Mouse (Mus musculus) lung, adult 2 months (tissue): Measurements from ENCODE around the gene Vwce.

Source experiments
- CTCF ChIP-seq: fragments of 200-500 bp; IDR thresholded peaks from 2 replicates; pipeline ENCODE4 v1.5.1; 2011; ENCODE audit warnings: mild to moderate bottlenecking, low read length, control low read depth; ENCODE audit not compliant: insufficient read depth
- POLR2A ChIP-seq: fragments of 200-500 bp; IDR thresholded peaks from 2 replicates; pipeline ENCODE4 v1.6.1; 2011; ENCODE audit warnings: low read depth, mild to moderate bottlenecking, control low read depth, low read length, borderline replicate concordance; ENCODE audit errors: extremely low read depth

DNA sequence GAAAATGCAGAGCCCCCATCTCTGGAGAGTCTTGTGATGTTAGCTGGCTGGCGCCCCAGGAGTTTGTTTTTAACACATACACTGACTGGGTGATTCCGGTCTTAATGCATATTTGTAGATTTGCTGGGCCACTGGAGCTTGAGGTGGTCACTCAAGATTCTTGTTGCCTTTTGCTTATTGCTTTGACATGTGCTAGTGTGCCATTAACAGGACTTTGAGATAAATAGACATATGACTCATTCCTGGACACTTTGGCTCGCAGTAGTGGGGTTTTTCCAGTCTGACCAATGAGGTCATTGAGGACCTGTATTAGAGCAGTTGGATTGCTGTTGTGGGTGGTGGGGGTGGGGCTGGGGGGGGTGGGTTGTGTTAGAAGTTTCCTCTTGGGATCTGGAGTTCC is 56.3 kb downstream of the Vwce start:
- TF ChIP-seq POLR2A (no peak), CTCF (no peak)
